Mouse (Mus musculus): ENCODE measurements around the gene Tjp2.

Tjp2 gene

GRCm38 (mm10) chr19:24174896-24175295 is 49.9 kb downstream of the Tjp2 start:
- no peak for DNase-seq

- peak; percentile 92 for DNase-seq
Measured at GRCm38 (mm10) chr19:24173608-24174523, 51.0 kb downstream of the Tjp2 start.

GRCm38 (mm10) chr19:24173020-24173419 is 51.8 kb downstream of the Tjp2 start:
- DNase-seq = no peak

GRCm38 (mm10) chr19:24168531-24168930 is 56.3 kb downstream of the Tjp2 start:
- no peak for DNase-seq

DNA sequence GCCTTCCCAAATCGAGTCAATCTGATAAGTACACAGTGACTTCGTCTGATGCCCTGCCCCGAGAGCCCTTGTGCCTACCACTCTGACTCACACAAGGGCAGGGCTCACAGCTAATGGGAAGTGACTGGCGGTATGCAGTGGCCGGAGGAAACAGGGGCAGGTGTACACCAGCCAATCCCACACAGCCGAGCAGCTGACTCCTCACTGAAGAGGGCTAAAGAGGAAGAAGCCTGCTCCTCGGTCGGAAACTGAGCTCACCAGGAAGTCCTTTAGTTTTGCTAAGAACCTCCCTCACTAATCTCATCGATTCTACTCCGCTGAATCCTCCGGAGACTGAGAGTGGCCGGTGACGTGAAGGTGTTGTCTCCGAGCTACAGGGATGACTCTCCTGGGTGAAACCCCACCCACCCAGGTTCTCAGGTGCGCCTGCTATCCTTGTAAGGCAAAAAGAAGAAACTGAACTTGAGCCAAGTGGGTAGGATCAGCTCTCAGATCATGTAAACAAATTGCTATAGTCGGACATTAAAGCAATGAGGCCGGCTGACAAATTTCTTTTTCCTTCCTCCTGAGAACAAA is 58.2 kb downstream of the Tjp2 start:
- DNase-seq = peak; percentile 32

DNA sequence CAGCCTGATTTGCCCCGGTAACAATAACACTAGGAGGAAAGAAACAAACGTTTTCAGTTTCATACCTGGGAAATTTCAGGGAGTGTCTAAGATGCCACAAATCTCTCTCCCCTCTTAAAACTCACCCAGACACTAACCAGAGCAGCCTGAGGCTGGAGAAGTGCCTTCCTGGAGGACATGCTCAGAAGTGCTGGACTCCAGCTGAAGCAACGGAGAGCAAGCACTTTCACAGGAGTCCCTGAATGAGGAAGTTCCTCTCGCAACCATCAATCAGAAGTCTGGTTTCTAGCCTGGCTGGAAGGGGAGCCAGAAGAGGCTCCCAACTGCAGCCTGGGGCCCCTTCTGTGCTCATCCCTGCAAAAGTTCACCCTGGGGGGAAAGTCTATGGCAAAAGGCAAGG is 60.9 kb downstream of the Tjp2 start:
- no peak for DNase-seq

GRCm38 (mm10) chr19:24160460-24160859 is 64.4 kb downstream of the Tjp2 start:
- no peak for DNase-seq

DNA sequence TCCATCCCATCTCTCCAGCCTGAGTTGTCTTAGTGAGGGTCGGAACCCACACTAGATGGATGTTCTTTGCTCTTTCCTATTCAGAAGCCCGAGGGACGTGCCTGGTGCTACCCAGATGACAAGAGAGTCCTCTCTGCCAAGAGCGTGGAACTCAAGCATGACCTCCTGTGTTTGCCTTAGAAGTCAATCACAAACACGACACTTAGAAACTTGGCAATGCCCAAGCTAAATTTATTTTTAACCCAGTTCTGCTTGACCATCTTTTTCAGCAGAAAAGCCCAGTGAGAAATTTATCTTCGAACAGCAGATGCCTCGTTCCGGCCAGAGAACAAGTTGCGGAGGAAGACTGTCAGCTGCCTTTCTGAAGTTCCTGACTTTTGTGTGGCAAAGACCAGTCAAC is 65.1 kb downstream of the Tjp2 start:
- no peak for DNase-seq

DNA sequence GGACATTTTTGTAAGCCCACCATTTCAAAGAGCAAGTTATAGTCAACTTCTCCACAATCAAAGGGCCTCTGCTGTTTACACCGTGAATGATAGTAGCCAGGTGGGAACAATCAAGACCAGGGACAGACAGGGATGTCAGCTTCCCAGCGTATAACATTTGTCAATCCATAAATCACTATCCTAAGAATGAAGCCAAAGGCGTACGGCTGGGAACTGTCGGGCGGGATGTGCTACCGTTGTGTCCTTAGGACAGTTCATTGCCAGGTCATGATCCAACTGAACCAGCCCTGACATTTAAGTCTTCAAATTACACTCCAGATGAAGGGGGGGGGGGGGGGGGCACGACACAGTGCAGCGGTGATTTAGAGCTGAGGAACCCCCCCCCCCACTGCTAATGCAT is 65.5 kb downstream of the Tjp2 start:
- DNase-seq = no peak

DNA sequence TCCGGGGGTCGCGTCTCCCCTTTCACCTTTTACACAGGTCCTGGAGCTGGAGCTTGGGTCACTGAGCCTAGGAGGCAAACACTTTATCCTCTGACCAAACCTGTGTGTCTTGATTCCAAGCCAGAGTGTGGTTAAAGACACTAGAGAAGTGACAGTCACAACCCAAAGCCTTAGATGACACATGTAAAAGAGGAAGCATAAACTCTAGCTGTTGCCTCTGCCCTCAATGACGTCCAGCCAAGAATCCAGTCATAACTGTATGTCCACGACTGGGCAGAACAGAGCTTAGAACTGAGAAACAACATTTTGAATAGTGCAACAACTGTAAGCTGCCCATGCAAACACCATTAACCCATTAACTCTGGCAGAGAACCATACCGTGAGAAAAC is 68.8 kb downstream of the Tjp2 start:
- no peak for DNase-seq

DNA sequence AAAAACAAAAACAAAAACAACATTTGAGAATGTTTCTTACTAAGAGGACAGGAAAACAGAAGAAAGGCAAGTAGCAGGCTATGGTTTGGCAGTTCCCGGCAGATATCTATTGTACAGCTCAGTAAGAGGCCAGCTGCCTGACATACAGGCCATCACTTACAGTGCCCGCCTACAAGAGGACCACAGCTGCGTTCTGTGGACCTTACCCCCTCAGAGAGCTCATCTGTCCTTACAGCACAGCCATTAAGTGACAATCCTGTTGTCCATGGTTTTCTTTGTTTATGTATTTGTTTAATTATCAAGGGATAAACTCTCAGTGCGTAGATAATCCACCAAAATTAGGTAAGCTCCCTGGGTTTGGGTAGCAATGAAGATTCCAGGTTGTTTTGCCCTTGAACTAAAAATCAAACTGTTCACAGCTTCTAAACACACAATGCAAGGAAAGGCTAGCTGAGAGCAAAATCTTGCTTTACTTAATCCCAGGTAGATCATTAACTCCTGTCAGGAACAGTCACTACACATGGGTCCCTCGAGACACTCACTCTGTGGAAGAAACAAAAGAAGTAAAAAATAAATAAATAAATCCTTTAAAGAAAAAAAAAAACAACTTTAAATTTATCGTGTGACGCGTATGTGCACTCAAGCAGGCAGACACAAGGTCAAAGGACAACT is 69.3 kb downstream of the Tjp2 start:
- DNase-seq = no peak

DNA sequence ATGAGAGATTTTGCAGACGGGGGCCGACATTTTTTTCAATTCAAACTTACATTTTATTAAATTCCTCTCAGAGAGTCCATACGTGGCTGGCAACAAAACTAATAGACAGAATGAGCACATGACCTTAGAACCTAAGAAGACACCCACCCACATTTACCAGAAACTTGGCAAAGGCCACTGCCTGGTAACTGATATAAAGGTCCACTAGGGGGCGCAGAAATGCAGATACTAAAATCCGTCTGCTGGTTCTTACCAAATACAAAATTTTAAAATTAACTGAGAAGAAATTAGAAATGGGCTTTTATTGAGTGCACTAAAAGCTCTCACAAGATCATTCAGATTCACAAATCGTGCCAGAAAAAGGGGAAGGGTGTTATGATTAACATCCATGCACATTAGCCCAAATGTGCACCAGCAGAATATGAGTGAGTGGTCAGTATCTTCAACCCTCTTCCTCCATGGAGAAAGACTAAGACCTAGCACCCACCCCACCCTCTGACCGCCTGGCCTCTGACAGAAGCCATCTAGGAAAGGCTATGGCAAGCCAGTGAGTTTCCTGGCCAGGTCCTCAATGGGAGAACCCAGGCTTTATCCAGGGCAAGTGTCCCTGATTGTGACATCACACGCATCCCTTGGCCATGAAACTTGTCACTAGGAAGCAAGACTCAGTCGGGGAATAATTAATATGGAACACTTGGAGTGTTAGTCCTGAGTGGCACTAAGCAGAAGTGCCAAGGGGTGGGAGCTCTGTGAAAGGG is 71.4 kb downstream of the Tjp2 start:
- peak; percentile 32 for DNase-seq

DNA sequence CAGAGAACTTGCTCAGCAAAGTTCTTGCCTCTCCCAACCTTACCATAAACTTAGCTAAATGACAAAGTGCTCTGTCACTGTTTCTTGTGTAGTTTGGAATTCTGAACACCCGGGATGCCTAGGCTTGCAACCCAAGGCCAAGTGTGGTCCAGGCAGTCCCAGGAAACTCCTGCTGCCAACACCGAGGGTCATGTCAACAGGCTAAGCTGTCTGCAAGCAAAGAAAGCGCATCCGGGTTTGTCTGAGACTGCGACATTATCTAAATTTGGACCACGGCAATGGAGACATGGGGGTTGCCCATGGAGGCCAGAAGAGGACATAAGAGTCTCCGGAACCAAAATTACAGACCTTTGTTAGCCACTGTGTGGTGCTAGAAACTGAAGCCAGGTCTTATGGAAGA is 80.8 kb downstream of the Tjp2 start:
- no peak for DNase-seq

GRCm38 (mm10) chr19:24142621-24143061 is 82.2 kb downstream of the Tjp2 start:
- peak; percentile 77 for DNase-seq

DNA sequence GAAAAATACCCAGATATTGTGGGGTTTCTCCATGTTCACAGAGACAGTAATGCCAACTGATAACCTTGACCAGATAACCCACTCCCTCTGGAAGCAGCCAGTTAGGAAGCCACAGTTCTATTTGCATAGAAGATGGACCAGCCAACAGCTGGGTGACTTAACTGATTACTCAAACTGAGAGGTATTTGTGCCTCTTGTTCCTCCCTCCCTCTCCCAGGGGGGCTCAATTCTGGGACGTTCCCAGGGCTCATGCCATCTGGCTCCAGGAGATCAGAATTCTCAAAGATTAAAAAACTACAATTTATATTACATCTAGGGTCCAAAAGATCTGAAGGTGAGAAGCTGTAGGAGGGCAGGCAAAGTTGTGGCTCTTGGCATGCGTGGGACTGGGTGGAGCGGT is 84.5 kb downstream of the Tjp2 start:
- no peak for DNase-seq

DNA sequence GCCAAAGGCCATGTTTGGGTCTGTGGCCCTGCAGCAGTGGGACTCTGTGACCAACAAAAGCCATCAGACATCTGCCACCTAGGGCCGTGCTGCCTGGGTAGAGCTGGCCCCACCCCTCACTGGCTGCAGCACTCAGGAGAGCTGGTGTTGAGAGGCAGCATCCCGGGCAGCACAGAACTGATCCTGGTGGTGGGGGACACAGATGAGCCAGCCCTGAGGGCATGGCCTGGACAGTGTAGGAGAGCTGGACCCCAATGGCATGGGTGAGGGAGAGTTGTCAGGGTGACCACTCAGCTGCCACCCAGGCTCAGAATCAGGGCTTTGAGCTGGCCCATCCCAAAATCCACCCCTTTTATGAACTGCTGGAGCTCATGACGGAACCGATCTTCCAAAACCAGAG is 87.4 kb downstream of the Tjp2 start:
- no peak for DNase-seq

DNA sequence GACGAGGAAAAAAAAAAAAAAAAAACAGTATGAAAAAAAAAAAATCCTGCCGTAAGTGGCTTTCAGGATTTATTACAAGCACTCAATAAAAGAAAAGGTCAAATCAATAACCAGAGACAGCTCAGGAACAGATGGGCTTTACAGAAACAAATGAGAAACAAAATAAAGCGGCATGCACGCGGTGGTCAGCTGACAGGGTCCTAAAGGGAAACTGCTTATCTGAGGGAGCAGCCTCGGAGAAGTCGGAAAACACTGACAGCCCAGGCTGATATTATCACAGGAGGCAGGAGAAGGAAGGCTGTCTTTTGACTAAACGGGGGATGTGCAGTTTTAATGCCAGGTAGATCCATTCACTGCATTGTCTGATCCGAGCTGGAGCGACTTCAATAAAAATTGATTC is 89.8 kb downstream of the Tjp2 start:
- no peak for DNase-seq

DNA sequence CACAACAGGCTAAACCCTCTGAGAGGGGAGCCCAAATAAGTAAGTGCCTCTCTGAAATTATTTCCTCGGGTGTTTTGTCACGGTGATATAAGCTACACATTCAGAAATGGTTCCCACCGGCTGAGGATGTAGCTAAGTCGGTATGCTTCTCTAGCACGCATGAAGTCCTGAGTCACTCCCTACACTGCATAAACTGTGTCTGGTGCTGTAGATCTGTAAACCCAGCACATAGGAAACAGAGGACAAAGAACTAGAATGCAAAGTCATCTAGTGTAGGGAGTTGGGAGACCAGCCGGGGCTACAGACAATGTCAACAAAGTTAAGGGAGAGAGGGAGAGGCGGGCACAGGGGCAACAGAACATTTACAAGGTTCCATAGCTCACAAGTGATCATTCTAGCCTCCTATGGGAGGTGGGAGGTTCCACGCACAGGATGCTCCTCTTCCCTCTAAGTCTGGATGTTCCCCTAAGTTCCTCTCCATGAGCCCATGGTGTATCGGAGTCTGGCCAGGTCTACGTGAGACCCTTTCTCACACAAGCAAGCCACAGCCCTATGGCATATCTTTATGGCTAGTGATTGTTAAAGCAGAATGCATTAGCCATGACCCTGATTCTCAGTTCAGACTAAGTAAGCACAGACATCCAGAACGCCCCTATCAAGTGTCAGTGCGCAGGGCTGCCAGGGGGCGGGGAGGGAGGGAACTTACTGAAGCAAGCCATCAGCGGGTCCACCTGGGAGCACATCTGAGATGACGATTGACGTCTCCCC is 90.5 kb downstream of the Tjp2 start:
- no peak for DNase-seq

DNA sequence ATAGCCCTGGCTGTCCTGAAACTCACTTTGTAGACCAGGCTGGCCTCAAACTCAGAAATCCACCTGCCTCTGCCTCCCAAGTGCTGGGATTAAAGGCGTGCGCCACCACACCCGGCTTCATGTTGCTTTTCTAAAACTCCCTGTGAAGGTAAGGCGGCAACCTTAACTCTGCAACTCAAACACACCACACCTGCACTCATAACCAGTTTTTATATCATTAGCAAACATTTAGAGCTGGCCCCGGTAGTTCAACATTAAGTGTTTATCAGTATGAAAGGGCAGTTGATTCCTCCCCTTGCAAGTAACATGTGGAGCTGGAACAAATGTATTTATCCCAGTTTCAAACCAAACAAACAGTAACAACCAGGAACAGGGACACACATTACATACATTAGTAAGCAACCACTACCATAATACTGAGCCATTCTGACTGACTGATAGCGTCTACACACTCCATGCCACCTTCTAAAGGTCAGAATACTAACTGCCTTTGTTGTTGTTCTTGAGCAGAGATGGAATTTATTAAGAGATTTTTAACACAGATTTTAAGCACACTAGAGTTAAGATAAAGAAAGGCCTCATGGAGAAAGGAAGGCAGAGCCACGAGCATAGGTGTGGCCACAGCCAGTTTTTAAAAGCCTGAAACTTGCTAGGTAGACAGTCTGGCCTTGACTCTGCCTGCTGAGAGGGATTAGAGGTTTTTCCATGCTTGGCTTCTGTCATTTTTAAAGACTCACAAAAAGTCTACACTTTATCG is 101.1 kb downstream of the Tjp2 start:
- no peak for DNase-seq

GRCm38 (mm10) chr19:24123087-24123486 is 101.7 kb downstream of the Tjp2 start:
- DNase-seq = no peak

- DNase-seq = no peak
Measured at GRCm38 (mm10) chr19:24122647-24123046, 102.2 kb downstream of the Tjp2 start.

DNA sequence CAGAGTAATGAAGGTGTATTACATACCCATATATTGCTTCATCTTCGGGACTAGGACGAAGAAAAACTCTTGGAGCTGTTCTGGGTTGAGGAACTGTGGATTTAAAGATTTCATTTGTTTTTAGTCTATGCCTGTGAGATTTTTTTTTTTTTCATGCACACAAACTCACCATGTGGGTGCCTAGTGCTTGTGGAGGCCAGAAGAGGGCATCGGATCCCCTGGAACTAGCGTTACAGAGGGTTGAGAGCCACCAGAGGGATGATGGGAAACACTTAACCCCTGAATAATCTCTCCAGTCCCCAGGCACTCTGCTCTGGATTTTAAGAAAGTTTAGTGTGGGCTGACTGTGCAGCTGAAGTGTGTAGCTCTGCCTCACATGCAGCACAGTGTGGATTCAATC is 104.0 kb downstream of the Tjp2 start:
- DNase-seq = no peak

Data from layer of hippocampus, adult 9-11 months (tissue).